Mouse (Mus musculus): ENCODE results near the gene Shisa6.

GRCm38 (mm10) chr11:66273904-66274706 is 251.7 kb downstream of the Shisa6 start:
- TF ChIP-seq CTCF (IDR thresholded peaks at IDR 0.05; ENCODE audit: control insufficient read depth, insufficient read depth, low read length) (no peak), POLR2A (IDR thresholded peaks at IDR 0.05; ENCODE audit: borderline replicate concordance, control insufficient read depth, low read depth, low read length) (no peak)
